Mouse (Mus musculus) thymus, postnatal 4 days (tissue): Measurements from ENCODE around the gene Lpin3.

Experiments used
- DNase-seq: peaks from one replicate; pipeline ENCODE4 v3.0.0; 2021

Gene Lpin3

DNA sequence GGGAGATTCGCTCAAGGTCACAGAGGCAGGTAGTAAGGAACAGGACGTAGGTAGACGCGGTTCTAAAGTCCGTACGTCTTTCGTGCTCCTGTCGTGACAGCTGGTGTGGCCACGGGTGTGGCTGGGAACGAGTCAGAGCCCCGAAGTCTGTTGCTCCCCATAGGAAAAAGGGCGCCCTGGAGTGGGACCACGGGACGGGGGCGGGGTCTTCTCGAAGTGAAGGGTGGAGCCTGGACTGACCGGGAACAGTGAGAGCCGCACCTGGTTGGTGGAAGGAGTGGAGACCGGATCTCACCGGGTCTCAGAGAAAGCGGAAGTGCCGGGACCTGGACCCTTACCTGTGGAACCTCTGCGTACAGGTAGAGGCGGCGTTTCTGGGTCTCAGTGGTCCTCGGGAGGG, 7.4 kb downstream of the Lpin3 start:
- peak; percentile 46 for DNase-seq

DNA sequence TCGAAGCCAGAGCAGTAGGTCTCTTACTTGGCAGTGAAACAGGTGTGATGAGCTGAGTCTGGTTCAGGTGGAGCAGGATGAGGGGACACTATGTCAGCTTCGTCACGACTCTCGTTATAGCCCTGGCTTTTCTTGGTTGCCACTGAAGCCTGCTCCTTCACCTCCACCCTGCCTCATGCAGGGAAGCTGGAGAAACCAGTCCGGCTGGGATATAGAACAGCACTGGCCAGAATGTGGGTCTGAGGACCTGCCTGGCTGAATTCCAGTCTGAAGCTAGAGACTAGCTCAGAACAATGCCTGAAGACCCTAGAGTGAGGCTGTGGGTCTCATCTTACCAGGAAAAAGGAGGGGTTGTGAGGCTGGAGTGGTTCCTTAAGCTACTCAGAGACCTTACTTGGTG, 10.6 kb downstream of the Lpin3 start:
- no peak for DNase-seq

DNA sequence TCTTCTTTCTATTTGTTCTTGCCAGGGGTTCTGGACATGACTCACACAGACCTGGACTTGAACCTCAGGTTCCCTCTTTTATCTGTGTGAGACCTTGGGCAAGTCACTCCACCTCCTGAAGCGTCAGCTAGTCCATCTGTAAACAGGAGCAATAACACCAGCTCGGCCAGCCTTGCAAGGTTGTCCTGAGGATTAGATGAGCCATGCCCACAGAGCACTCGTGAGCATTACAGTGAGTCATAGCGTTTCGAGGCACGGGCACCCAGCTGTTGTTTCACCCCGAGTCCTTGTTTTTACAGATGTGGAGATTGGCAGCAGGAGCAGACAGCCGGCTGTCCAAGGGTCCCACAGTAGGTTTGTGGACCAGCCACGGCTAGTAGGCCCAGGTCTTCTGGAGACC, 11.2 kb downstream of the Lpin3 start:
- no peak for DNase-seq

GRCm38 (mm10) chr2:160901656-160902412, 21.4 kb downstream of the Lpin3 start:
- no peak for DNase-seq

DNA sequence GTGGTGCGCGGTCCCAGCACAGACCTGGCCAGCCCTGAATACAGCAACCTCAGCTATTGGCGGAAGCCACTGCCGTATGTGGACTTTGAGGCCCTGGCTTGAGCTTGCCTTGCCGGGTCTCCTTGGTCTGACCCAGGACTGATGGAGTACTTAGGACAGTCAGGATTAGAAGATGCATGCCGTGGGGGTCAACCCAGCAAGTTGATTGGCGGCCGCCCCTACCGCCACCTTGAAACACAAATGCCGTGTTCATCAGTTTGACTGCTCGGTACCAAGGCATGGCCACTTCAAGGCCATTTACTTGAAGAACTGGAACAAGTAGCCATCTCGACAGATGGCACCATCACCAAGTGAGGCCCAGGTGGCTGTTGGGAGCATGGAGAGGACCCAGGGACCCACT, 24.8 kb downstream of the Lpin3 start:
- no peak for DNase-seq

- DNase-seq: no peak
Measured at GRCm38 (mm10) chr2:160906101-160906500, 25.6 kb downstream of the Lpin3 start.

DNA sequence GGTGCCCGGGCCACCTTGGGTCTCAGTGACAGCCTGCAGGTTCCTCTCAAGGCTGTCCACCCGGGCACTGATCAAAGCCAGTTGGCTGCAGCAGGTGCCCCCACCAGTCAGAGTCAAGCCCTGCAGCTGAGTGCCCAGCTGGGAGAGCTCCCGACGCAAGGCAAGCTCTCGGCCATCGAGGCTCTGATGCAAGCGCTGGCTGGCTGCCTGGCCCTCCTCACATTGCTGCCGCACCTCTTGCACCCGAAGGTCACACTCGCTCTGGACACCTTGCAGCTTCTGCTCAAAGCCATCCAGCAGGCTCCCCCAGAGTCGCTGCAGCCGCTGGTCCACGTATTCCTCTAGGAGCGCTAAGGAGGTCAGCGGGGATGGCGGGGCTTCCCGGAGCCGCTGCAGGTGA, 28.1 kb downstream of the Lpin3 start:
- DNase-seq: no peak

- DNase-seq: no peak
Measured at GRCm38 (mm10) chr2:160910633-160911032, 30.2 kb downstream of the Lpin3 start.

GRCm38 (mm10) chr2:160911558-160912201, 31.2 kb downstream of the Lpin3 start:
- peak; percentile 20 for DNase-seq

- no peak for DNase-seq
Measured at GRCm38 (mm10) chr2:160912231-160912671, 31.8 kb downstream of the Lpin3 start, which contains the start of gene Emilin3. Emilin3 (minus strand) TSS chr2:160912328.

DNA sequence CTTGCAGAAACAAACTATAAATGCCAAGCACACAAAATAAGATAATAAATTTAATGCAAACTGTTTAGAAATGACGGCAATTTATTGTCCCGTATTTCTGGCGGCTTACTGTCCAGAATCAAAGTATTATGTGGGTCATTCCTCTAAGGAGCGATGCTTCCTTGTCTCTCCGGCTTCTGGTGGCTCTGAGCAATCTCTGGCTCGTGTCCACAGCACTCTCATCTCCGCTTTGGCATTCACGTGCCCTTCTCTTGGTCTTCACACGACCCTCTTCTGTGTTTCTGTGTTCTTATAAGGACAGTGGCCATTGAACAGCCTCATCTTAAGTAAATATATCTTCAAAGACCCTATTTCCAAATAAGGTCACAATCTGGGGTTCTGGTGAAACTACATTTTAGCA, 34.2 kb downstream of the Lpin3 start:
- no peak for DNase-seq

GRCm38 (mm10) chr2:160915821-160916610, 35.5 kb downstream of the Lpin3 start:
- DNase-seq: no peak

- DNase-seq: no peak
Measured at GRCm38 (mm10) chr2:160916714-160917113, 36.2 kb downstream of the Lpin3 start.

GRCm38 (mm10) chr2:160917313-160917712, 36.8 kb downstream of the Lpin3 start:
- no peak for DNase-seq

DNA sequence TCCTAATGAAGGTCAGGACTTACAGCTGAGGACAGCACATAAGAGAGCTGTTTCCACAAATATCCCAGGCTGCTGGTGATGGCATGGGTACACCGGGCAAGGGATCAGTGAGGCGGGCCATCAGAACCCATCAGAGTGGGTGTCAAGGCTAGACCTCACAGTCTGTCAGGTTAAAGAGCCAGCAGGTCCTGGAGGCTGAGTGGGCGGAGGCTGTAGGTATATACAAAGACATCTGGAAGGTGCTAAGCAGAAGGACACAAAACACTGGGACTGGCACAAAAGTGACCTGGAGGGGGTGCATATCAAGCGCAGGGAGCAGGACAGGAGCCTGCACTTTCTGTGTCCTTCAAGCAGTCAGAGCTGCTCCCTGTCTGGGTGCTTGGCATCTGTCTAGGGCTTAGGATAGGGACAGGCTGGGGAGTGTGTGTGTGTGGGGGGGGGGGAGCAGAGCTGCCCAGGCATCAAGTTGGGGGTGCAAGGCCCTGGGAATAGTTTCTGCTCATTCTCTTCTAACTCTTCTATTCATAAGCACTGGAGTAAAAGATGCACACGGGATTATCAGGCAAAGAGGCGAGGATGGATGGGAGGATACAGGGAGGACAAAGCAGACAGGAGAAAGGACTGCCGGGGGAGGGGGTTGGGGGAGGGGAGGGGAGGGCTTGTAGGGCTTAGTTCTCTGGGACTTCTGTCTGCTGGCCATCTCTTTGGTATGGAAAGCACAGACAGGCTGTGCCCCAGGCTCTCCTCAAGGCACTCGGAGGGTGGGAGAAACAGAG, 37.9 kb downstream of the Lpin3 start:
- DNase-seq: no peak

DNA sequence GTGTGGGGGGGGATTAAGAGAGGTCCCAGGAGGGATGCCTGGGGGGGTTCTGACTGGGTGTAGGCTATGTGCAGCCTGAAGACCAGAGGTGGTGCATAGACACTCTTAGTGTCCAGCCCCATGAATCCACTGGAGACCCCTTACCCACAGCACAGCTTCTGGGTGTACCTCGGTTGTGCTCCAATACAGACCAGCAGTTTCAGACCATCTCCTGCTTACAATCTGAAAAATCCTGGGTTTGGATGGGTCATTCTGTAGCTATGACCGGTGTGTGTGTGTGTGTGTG, 38.4 kb downstream of the Lpin3 start:
- no peak for DNase-seq

GRCm38 (mm10) chr2:160921285-160921684, 40.8 kb downstream of the Lpin3 start:
- no peak for DNase-seq

- DNase-seq: no peak
Measured at GRCm38 (mm10) chr2:160925203-160925602, 44.7 kb downstream of the Lpin3 start.

DNA sequence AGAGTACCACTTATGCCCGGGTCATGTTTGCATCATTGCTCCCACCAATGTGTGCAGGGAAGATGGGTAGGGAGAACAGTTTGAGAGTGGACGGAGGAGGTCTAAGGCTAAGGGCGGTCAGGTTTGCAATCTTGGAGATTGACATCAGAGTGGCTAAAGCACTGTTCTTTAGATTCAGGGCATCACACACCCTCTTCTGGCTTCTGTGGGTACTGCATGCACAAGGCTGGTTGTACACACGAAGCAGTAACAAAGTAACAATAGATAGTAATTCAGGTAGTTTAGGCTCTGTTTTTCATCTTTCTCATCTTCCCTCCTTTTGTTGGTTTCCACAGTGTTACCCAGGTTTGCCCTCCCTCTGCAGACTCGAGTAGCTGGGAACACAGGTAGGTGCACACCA, 50.9 kb downstream of the Lpin3 start:
- DNase-seq: no peak

- DNase-seq: no peak
Measured at GRCm38 (mm10) chr2:160932325-160932724, 51.9 kb downstream of the Lpin3 start.

DNA sequence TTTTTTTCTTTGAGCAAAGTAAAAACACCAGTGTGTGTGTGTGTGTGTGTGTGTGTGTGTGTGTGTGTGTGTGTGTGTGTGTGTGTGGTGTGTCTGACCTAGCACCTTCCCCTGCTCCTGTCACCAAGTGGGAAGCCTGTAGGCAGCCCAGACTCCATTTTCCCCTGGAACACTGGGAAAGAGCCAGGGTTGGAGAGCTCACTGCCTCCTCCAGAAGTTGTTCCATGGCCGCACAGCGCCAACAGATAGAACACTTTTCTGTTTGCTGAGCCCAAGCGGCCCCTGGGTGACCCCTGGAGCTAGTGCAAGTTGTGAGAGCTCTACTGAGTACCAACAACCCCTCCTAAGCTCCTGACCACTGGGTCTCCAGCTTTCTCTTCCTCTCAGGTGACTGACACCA, 52.5 kb downstream of the Lpin3 start:
- DNase-seq: no peak

DNA sequence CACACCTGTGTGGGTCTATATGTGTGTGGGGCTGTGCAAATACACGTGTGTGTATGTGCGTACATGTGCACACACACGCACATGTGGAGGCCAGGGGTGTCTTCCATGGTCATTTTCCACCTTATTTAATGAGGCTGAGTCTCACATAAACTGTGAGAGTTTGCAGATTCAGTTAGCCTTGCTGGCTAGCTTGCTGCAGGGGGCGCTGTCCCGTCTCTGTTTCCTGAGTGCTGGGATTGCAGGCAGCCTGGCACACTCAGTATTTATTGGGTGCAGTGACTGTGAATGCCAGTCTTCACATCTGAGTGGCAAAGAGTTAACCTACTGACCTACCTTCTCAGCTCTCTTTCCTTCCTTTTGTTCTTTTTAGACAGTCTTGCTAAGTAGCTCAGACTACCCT, 53.4 kb downstream of the Lpin3 start:
- peak; percentile 38 for DNase-seq

GRCm38 (mm10) chr2:160934451-160934850, 54.0 kb downstream of the Lpin3 start:
- DNase-seq: no peak
